Mouse (Mus musculus): ENCODE results near the gene Pip5k1b. TPM values are rescaled to one million over a fixed set of nuclear protein-coding genes. Genes with fewer than 3 reads are reported as not detected.

The Pip5k1b gene
- polyA plus RNA-seq, 1 experiment: 3.1 TPM

GRCm38 (mm10) chr19:24476929-24477882, 78.5 kb downstream of the Pip5k1b start, which contains the start of gene Fam122a:
Fam122a (minus strand) TSS chr19:24477356.
- peak; percentile 77; the same call in 1 of the 2 replicates for TF ChIP-seq POLR2A (IDR thresholded peaks at IDR 0.05; ENCODE audit: low read depth, low read length)
- TF ChIP-seq CTCF (IDR thresholded peaks at IDR 0.05; ENCODE audit: extremely low read depth, insufficient read depth, insufficient read length, insufficient replicate concordance): 0 out of 2 replicates have a peak, but pooled peaks have one; percentile 5
- Histone ChIP-seq H3K4me1 (ENCODE audit: control insufficient read depth, insufficient read depth, insufficient read length) (peaks cover 2% of the 10 kb centered on the region; the same call in 1 of the 2 replicates), H3K4me3 (ENCODE audit: extremely low read depth, insufficient read depth, insufficient read length) (peak within 1 kb of the TSS; percentile 85)

GRCm38 (mm10) chr19:24476461-24476860, 79.2 kb downstream of the Pip5k1b start:
- H3K27me3 ChIP-seq (ENCODE audit: control insufficient read depth, insufficient read depth, low read length): no peaks in the 10 kb centered on the region
- H3K4me3 ChIP-seq (ENCODE audit: extremely low read depth, insufficient read depth, insufficient read length): peak overlapping the region; percentile 65
- peak; percentile 7 to 52 for DNase-seq (ENCODE audit: low read depth in 1 of 2, low spot score in 2 of 2)
- peak overlapping the region; percentile 83 for H3K27ac ChIP-seq (ENCODE audit: insufficient read depth, low read length)
- TF ChIP-seq CTCF (IDR thresholded peaks at IDR 0.05; ENCODE audit: extremely low read depth, insufficient read depth, insufficient read length, insufficient replicate concordance) (no peak), POLR2A (IDR thresholded peaks at IDR 0.05; ENCODE audit: low read depth, low read length) (no peak)
- no peaks in the 10 kb centered on the region for H3K36me3 ChIP-seq (ENCODE audit: control insufficient read depth, insufficient read depth, low read length)
- 4% methylated on average over 11 of the region's 11 CpGs for WGBS
- H3K4me1 ChIP-seq (ENCODE audit: control insufficient read depth, insufficient read depth, insufficient read length): peaks cover 2% of the 10 kb centered on the region; the same call in 1 of the 2 replicates

More at GRCm38 (mm10) chr19:24476929-24477882, 78.5 kb downstream of the Pip5k1b start, which contains the start of gene Fam122a:
- WGBS: under 1% methylated on average over 92 of the region's 92 CpGs
- H3K36me3 ChIP-seq (ENCODE audit: control insufficient read depth, insufficient read depth, low read length): no peaks in the 10 kb centered on the region
- no peaks in the 10 kb centered on the region for H3K27me3 ChIP-seq (ENCODE audit: control insufficient read depth, insufficient read depth, low read length)
- H3K27ac ChIP-seq (ENCODE audit: insufficient read depth, low read length): peak within 1 kb of the TSS; percentile 88
- DNase-seq (ENCODE audit: low read depth in 1 of 2, low spot score in 2 of 2): peak; percentile 83 to 84

GRCm38 (mm10) chr19:24475281-24475680, 80.4 kb downstream of the Pip5k1b start:
- 77% methylated on average over 6 of the region's 6 CpGs for WGBS
- Histone ChIP-seq H3K36me3 (ENCODE audit: control insufficient read depth, insufficient read depth, low read length) (no peaks in the 10 kb centered on the region), H3K4me1 (ENCODE audit: control insufficient read depth, insufficient read depth, insufficient read length) (peaks cover 2% of the 10 kb centered on the region; the same call in 1 of the 2 replicates), H3K4me3 (ENCODE audit: extremely low read depth, insufficient read depth, insufficient read length) (no peak overlapping the region), H3K27me3 (ENCODE audit: control insufficient read depth, insufficient read depth, low read length) (no peaks in the 10 kb centered on the region), H3K27ac (ENCODE audit: insufficient read depth, low read length) (no peak overlapping the region)
- TF ChIP-seq CTCF (IDR thresholded peaks at IDR 0.05; ENCODE audit: extremely low read depth, insufficient read depth, insufficient read length, insufficient replicate concordance) (no peak), POLR2A (IDR thresholded peaks at IDR 0.05; ENCODE audit: low read depth, low read length) (no peak)
- DNase-seq (ENCODE audit: low read depth in 1 of 2, low spot score in 2 of 2): no peak

GRCm38 (mm10) chr19:24472512-24472911, 83.2 kb downstream of the Pip5k1b start:
- no peak for DNase-seq (ENCODE audit: low read depth in 1 of 2, low spot score in 2 of 2)
- Histone ChIP-seq H3K27me3 (ENCODE audit: control insufficient read depth, insufficient read depth, low read length) (no peaks in the 10 kb centered on the region), H3K4me3 (ENCODE audit: extremely low read depth, insufficient read depth, insufficient read length) (no peak overlapping the region), H3K27ac (ENCODE audit: insufficient read depth, low read length) (no peak overlapping the region), H3K4me1 (ENCODE audit: control insufficient read depth, insufficient read depth, insufficient read length) (peaks cover 2% of the 10 kb centered on the region; the same call in 1 of the 2 replicates), H3K36me3 (ENCODE audit: control insufficient read depth, insufficient read depth, low read length) (no peaks in the 10 kb centered on the region)
- TF ChIP-seq POLR2A (IDR thresholded peaks at IDR 0.05; ENCODE audit: low read depth, low read length) (no peak), CTCF (IDR thresholded peaks at IDR 0.05; ENCODE audit: extremely low read depth, insufficient read depth, insufficient read length, insufficient replicate concordance) (no peak)
- WGBS: 97% methylated on average over 5 of the region's 5 CpGs

GRCm38 (mm10) chr19:24471538-24471937, 84.1 kb downstream of the Pip5k1b start:
- 92% methylated on average over 6 of the region's 6 CpGs for WGBS
- no peak for TF ChIP-seq CTCF (IDR thresholded peaks at IDR 0.05; ENCODE audit: extremely low read depth, insufficient read depth, insufficient read length, insufficient replicate concordance)
- TF ChIP-seq POLR2A (IDR thresholded peaks at IDR 0.05; ENCODE audit: low read depth, low read length): no peak
- Histone ChIP-seq H3K4me3 (ENCODE audit: extremely low read depth, insufficient read depth, insufficient read length) (no peak overlapping the region), H3K27me3 (ENCODE audit: control insufficient read depth, insufficient read depth, low read length) (no peaks in the 10 kb centered on the region), H3K27ac (ENCODE audit: insufficient read depth, low read length) (no peak overlapping the region), H3K4me1 (ENCODE audit: control insufficient read depth, insufficient read depth, insufficient read length) (peaks cover 2% of the 10 kb centered on the region; the same call in 1 of the 2 replicates), H3K36me3 (ENCODE audit: control insufficient read depth, insufficient read depth, low read length) (no peaks in the 10 kb centered on the region)
- no peak for DNase-seq (ENCODE audit: low read depth in 1 of 2, low spot score in 2 of 2)

GRCm38 (mm10) chr19:24469216-24469615, 86.5 kb downstream of the Pip5k1b start:
- WGBS: 82% methylated on average over 4 of the region's 4 CpGs
- Histone ChIP-seq H3K36me3 (ENCODE audit: control insufficient read depth, insufficient read depth, low read length) (no peaks in the 10 kb centered on the region), H3K4me1 (ENCODE audit: control insufficient read depth, insufficient read depth, insufficient read length) (no peaks in the 10 kb centered on the region), H3K4me3 (ENCODE audit: extremely low read depth, insufficient read depth, insufficient read length) (no peak overlapping the region), H3K27me3 (ENCODE audit: control insufficient read depth, insufficient read depth, low read length) (no peaks in the 10 kb centered on the region), H3K27ac (ENCODE audit: insufficient read depth, low read length) (no peak overlapping the region)
- DNase-seq (ENCODE audit: low read depth in 1 of 2, low spot score in 2 of 2): no peak
- TF ChIP-seq CTCF (IDR thresholded peaks at IDR 0.05; ENCODE audit: extremely low read depth, insufficient read depth, insufficient read length, insufficient replicate concordance) (no peak), POLR2A (IDR thresholded peaks at IDR 0.05; ENCODE audit: low read depth, low read length) (no peak)

Data from spleen, adult 2 months (tissue).